Mouse (Mus musculus) ES-Bruce4 (cell line): Measurements from ENCODE around the gene Cit.

Experiments
- CTCF ChIP-seq: IDR thresholded peaks from one replicate; pipeline ENCODE4 v1.8.1; 2011; ENCODE audit warnings: low read depth, low read length
- EP300 ChIP-seq: IDR thresholded peaks from 2 replicates; pipeline ENCODE4 v1.6.1; 2011; ENCODE audit warnings: low read depth, low read length; ENCODE audit not compliant: insufficient read depth
- POLR2A ChIP-seq: IDR thresholded peaks from one replicate; pipeline ENCODE4 v1.8.1; 2011; ENCODE audit warnings: low read length; ENCODE audit not compliant: insufficient read depth

DNA sequence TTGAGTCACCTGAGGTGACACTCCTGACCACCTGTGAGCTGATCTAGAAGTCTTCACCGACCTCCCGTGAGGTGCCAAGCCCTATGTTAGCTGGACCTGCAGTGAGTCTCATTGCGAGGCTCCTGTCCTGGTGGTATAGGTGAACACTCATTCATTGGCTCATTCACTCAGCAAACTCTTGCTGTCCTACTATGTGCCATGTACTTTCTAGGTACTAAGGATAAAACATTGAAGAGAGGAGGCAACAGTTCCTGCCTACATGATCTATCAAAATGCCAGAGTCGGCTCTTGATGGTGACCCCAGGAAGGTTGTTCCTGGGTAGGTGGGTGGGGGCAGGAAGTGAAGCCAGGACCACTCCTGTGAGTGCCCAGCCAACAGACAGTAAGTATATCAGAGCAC lies 72.9 kb downstream of the Cit start:
- no peak for TF ChIP-seq CTCF
- no peak for TF ChIP-seq POLR2A
- no peak for TF ChIP-seq EP300
